Mouse (Mus musculus) MEL (cell line): ENCODE measurements around the gene Tas2r102. TPM values are rescaled to one million over a fixed set of nuclear protein-coding genes. Genes with fewer than 3 reads are reported as not detected.

ENCODE experiments used
- DNase-seq: peaks from one replicate; pipeline ENCODE4 v3.0.0; 2011; ENCODE audit warnings: low read depth, low spot score
- H3K27ac ChIP-seq: 2 replicates; pipeline ENCODE4 v1.5.1; 2012; ENCODE audit warnings: low read depth, mild to moderate bottlenecking, control low read depth, low read length, moderate library complexity; ENCODE audit not compliant: control insufficient read depth
- H3K27me3 ChIP-seq, 2 experiments: fragments of 150-350 bp in 1 of 2; sonication (generic) in 1 of 2; 2 replicates each; pipeline ENCODE4 v1.6.1; 2012; ENCODE audit warnings: low read length in 2 of 2, mild to moderate bottlenecking in 2 of 2, improper control_type of control experiment in 1 of 2, moderate library complexity in 1 of 2; ENCODE audit not compliant: insufficient read depth in 2 of 2, control insufficient read depth in 1 of 2
- H3K36me3 ChIP-seq, 2 experiments: 2 replicates each; pipeline ENCODE4 v1.6.1; 2012 to 2014; ENCODE audit warnings: low read length in 2 of 2, improper control_type of control experiment in 1 of 2, inconsistent platforms in 1 of 2, mild to moderate bottlenecking in 1 of 2; ENCODE audit not compliant: insufficient read depth in 2 of 2, control insufficient read depth in 1 of 2
- H3K4me1 ChIP-seq, 2 experiments: fragments of 150-350 bp in 1 of 2; sonication (generic) in 1 of 2; 2 replicates each; pipeline ENCODE4 v1.6.1; 2012; ENCODE audit warnings: low read length in 2 of 2, improper control_type of control experiment in 1 of 2, mild to moderate bottlenecking in 1 of 2; ENCODE audit not compliant: insufficient read depth in 2 of 2, control insufficient read depth in 1 of 2
- H3K4me3 ChIP-seq, 2 experiments: fragments of 150-350 bp in 1 of 2; sonication (generic) in 1 of 2; 2 replicates each; pipeline ENCODE4 v1.5.1; 2012; ENCODE audit warnings: low read depth in 2 of 2, low read length in 2 of 2, mild to moderate bottlenecking in 2 of 2, moderate library complexity in 2 of 2, control low read depth in 1 of 2, improper control_type of control experiment in 1 of 2; ENCODE audit not compliant: control insufficient read depth in 1 of 2, insufficient read depth in 1 of 2
- H3K79me2 ChIP-seq: 2 replicates; pipeline ENCODE4 v1.6.1; 2012; ENCODE audit warnings: mild to moderate bottlenecking, low read length, moderate library complexity; ENCODE audit not compliant: control insufficient read depth, poor library complexity, insufficient read depth
- H3K9ac ChIP-seq: 2 replicates; pipeline ENCODE4 v1.6.1; 2012; ENCODE audit warnings: low read depth, mild to moderate bottlenecking, control low read depth, low read length, moderate library complexity; ENCODE audit not compliant: control insufficient read depth, poor library complexity, severe bottlenecking
- H3K9me3 ChIP-seq: fragments of 150-350 bp; sonication (generic); replicated peaks from 2 replicates; pipeline ENCODE4 v1.6.1; 2012; ENCODE audit warnings: mild to moderate bottlenecking, low read length, improper control_type of control experiment, moderate library complexity; ENCODE audit not compliant: insufficient read depth
- BHLHE40 ChIP-seq: IDR thresholded peaks from 2 replicates; pipeline ENCODE4 v1.6.1; 2012; ENCODE audit warnings: low read depth, mild to moderate bottlenecking, inconsistent platforms, low read length, improper control_type of control experiment, borderline replicate concordance
- E2F4 ChIP-seq: IDR thresholded peaks from 2 replicates; pipeline ENCODE4 v1.6.1; 2011; ENCODE audit warnings: low read depth, low read length, improper control_type of control experiment, borderline replicate concordance
- GABPA ChIP-seq: IDR thresholded peaks from 2 replicates; pipeline ENCODE4 v1.6.1; 2012; ENCODE audit warnings: low read depth, mild to moderate bottlenecking, inconsistent platforms, low read length, improper control_type of control experiment, moderate library complexity
- GATA1 ChIP-seq: IDR thresholded peaks from 2 replicates; pipeline ENCODE4 v1.6.1; 2011; ENCODE audit warnings: low read depth, low read length, improper control_type of control experiment
- JUND ChIP-seq: IDR thresholded peaks from 2 replicates; pipeline ENCODE4 v1.6.1; 2011; ENCODE audit warnings: low read depth, mild to moderate bottlenecking, improper control_type of control experiment, low read length
- MAX ChIP-seq: IDR thresholded peaks from 2 replicates; pipeline ENCODE4 v1.6.1; 2011; ENCODE audit warnings: low read length, improper control_type of control experiment
- MAZ ChIP-seq: IDR thresholded peaks from 2 replicates; pipeline ENCODE4 v1.6.1; 2012; ENCODE audit warnings: low read depth, mild to moderate bottlenecking, inconsistent platforms, low read length, improper control_type of control experiment
- MEF2A ChIP-seq: IDR thresholded peaks from 2 replicates; pipeline ENCODE4 v1.6.1; 2014; ENCODE audit warnings: low read depth, mild to moderate bottlenecking, inconsistent platforms, low read length, improper control_type of control experiment; ENCODE audit not compliant: poor library complexity, insufficient replicate concordance, severe bottlenecking; ENCODE audit errors: extremely low read depth
- MXI1 ChIP-seq: IDR thresholded peaks from 2 replicates; pipeline ENCODE4 v1.6.1; 2011; ENCODE audit warnings: mild to moderate bottlenecking, low read depth, low read length, improper control_type of control experiment
- MYB ChIP-seq: IDR thresholded peaks from 2 replicates; pipeline ENCODE4 v1.6.1; 2011; ENCODE audit warnings: mild to moderate bottlenecking, low read depth, low read length, improper control_type of control experiment
- MYC ChIP-seq: IDR thresholded peaks from 2 replicates; pipeline ENCODE4 v1.6.1; 2011; ENCODE audit warnings: low read depth, mild to moderate bottlenecking, low read length, improper control_type of control experiment, moderate library complexity
- POLR2A ChIP-seq, 2 experiments: IDR thresholded peaks; 2 replicates each; pipeline ENCODE4 v1.6.1; 2011 to 2012; ENCODE audit warnings: low read length in 2 of 2, mild to moderate bottlenecking in 2 of 2, control low read depth in 1 of 2, improper control_type of control experiment in 1 of 2, low read depth in 1 of 2, moderate library complexity in 1 of 2; ENCODE audit not compliant: control insufficient read depth in 1 of 2, insufficient read depth in 1 of 2, poor library complexity in 1 of 2
- RCOR1 ChIP-seq: IDR thresholded peaks from 2 replicates; pipeline ENCODE4 v1.6.1; 2012; ENCODE audit warnings: low read depth, mild to moderate bottlenecking, inconsistent platforms, low read length, improper control_type of control experiment
- SIN3A ChIP-seq: IDR thresholded peaks from 2 replicates; pipeline ENCODE4 v1.6.1; 2012; ENCODE audit warnings: low read length, improper control_type of control experiment, inconsistent platforms
- TBP ChIP-seq: IDR thresholded peaks from 2 replicates; pipeline ENCODE4 v1.8.0; 2011; ENCODE audit warnings: low read depth, low read length, improper control_type of control experiment
- polyA plus RNA-seq, 2 experiments: library from polyadenylated mRNA; stranded (reverse) in 1 of 2; unstranded in 1 of 2; fragments of >175 nt in 1 of 2; fragments of >200 nt in 1 of 2; gene quantifications; 2 replicates each; pipeline versions ENCODE4 v1.2.1 to v1.2.4; 2012; ENCODE audit warnings: low replicate concordance in 2 of 2, low read depth in 1 of 2; ENCODE audit not compliant: insufficient read length in 2 of 2, insufficient read depth in 1 of 2, missing spikeins in 1 of 2
- total RNA-seq: library from RNA; depleted of rRNA; stranded (reverse); fragments of 300-350 nt; gene quantifications from 2 replicates; pipeline ENCODE4 v1.2.3, GENCODE M21; 2012; rRNA removed

Tas2r102 gene
- total and polyA plus RNA-seq, 3 experiments, result not detected

- no peaks in the 10 kb centered on the region for H3K9me3 ChIP-seq
- H3K27me3 ChIP-seq, result no peaks in the 10 kb centered on the region
- no peaks in the 10 kb centered on the region for H3K36me3 ChIP-seq
- H3K9ac ChIP-seq, result no peak overlapping the region
- no peak overlapping the region for H3K4me3 ChIP-seq
- TF ChIP-seq MAZ (no peak), MEF2A (no peak), POLR2A (IDR thresholded peaks at IDR 0.05; ENCODE audit: control insufficient read depth in 1 of 2, insufficient read depth in 1 of 2, low read depth in 1 of 2, low read length in 2 of 2, poor library complexity in 1 of 2) (no peak), GATA1 (no peak), BHLHE40 (no peak), MYC (no peak), RCOR1 (no peak)
- H3K4me1 ChIP-seq, result no peaks in the 10 kb centered on the region
- H3K79me2 ChIP-seq, result no peaks in the 10 kb centered on the region
- H3K27ac ChIP-seq, result no peak overlapping the region
- DNase-seq, result no peak
Observed at GRCm38 (mm10) chr6:132795393-132795792, 33.5 kb downstream of the Tas2r102 start.

DNA sequence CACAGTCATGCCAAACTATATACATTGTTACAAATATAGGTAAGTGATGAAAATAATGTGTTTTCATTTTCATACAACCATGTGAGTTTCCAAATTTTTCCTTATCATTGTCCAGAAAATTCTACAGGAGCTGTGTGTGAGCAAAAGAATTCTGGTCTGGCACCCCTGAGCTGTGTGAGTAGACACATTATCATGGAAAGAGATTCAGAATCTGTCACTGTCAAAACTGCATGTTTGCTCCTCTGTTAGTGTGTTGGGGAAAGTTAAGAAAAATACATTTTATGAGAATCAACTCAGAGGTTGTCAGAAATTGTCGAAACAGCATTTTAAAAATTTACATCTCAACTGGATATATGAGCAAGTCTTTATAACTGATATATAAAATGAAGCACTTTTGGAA lies 40.6 kb downstream of the Tas2r102 start, which contains the start of gene Tas2r117:
Tas2r117 (plus strand) TSS at position 301 of the 400 bp plus-strand sequence.
- Histone ChIP-seq H3K36me3 (no peaks in the 10 kb centered on the region), H3K27ac (no peak within 1 kb of the TSS), H3K4me1 (no peaks in the 10 kb centered on the region), H3K27me3 (no peaks in the 10 kb centered on the region)
- DNase-seq, result no peak
- TF ChIP-seq MXI1, result no peak
- no peak for TF ChIP-seq MAX
- no peak for TF ChIP-seq SIN3A
- no peak for TF ChIP-seq MAZ
- TF ChIP-seq E2F4, result no peak
- no peak for TF ChIP-seq TBP
- TF ChIP-seq GABPA, result no peak
- no peak for TF ChIP-seq JUND
- TF ChIP-seq MYC, result no peak
- TF ChIP-seq MYB, result no peak
- TF ChIP-seq, all 39 proteins: peak for 0
- Histone ChIP-seq H3K79me2 (no peaks in the 10 kb centered on the region), H3K9me3 (no peaks in the 10 kb centered on the region), H3K9ac (no peak within 1 kb of the TSS), H3K4me3 (no peak within 1 kb of the TSS)

Other genes with a start within 250 kb of the Tas2r102 start
- gene Prh1, start 192.3 kb upstream of the Tas2r102 start, total RNA-seq, result not detected in 2 replicates
- not detected for gene Prh1, start 192.3 kb upstream of the Tas2r102 start, polyA plus RNA-seq
- not detected in 2 replicates for gene Prp2, start 166.2 kb upstream of the Tas2r102 start, total RNA-seq
- not detected for gene Prp2, start 166.2 kb upstream of the Tas2r102 start, polyA plus RNA-seq
- not detected in 2 replicates for gene A630073D07Rik, start 110.6 kb upstream of the Tas2r102 start, total RNA-seq
- not detected for gene A630073D07Rik, start 110.6 kb upstream of the Tas2r102 start, polyA plus RNA-seq
- not detected in 2 replicates for gene Tas2r120, start 105.2 kb upstream of the Tas2r102 start, total RNA-seq
- not detected for gene Tas2r120, start 105.2 kb upstream of the Tas2r102 start, polyA plus RNA-seq
- gene Tas2r121, start 61.1 kb upstream of the Tas2r102 start, total RNA-seq, result not detected in 2 replicates
- not detected for gene Tas2r121, start 61.1 kb upstream of the Tas2r102 start, polyA plus RNA-seq
- not detected in 2 replicates for gene Tas2r122, start 50.2 kb upstream of the Tas2r102 start, total RNA-seq
- not detected for gene Tas2r122, start 50.2 kb upstream of the Tas2r102 start, polyA plus RNA-seq
- gene Tas2r115, start 24.1 kb upstream of the Tas2r102 start, total RNA-seq, result not detected in 2 replicates
- not detected for gene Tas2r115, start 24.1 kb upstream of the Tas2r102 start, polyA plus RNA-seq
- not detected in 2 replicates for gene Tas2r124, start 7.4 kb upstream of the Tas2r102 start, total RNA-seq
- gene Tas2r124, start 7.4 kb upstream of the Tas2r102 start, polyA plus RNA-seq, result not detected
- gene Tas2r136, start 16.0 kb downstream of the Tas2r102 start, total RNA-seq, result not detected in 2 replicates
- gene Tas2r136, start 16.0 kb downstream of the Tas2r102 start, polyA plus RNA-seq, result not detected
- not detected in 2 replicates for gene Tas2r117, start 40.7 kb downstream of the Tas2r102 start, total RNA-seq
- gene Tas2r117, start 40.7 kb downstream of the Tas2r102 start, polyA plus RNA-seq, result not detected
- gene Tas2r123, start 85.0 kb downstream of the Tas2r102 start, total RNA-seq, result not detected in 2 replicates
- gene Tas2r123, start 85.0 kb downstream of the Tas2r102 start, polyA plus RNA-seq, result not detected
- gene Tas2r116, start 93.3 kb downstream of the Tas2r102 start, total RNA-seq, result not detected in 2 replicates
- gene Tas2r116, start 93.3 kb downstream of the Tas2r102 start, polyA plus RNA-seq, result not detected
- gene Tas2r110, start 105.9 kb downstream of the Tas2r102 start, total RNA-seq, result not detected in 2 replicates
- gene Tas2r110, start 105.9 kb downstream of the Tas2r102 start, polyA plus RNA-seq, result not detected
- gene Tas2r113, start 130.9 kb downstream of the Tas2r102 start, total RNA-seq, result not detected in 2 replicates
- gene Tas2r113, start 130.9 kb downstream of the Tas2r102 start, polyA plus RNA-seq, result not detected
- gene Tas2r125, start 147.5 kb downstream of the Tas2r102 start, total RNA-seq, result not detected in 2 replicates
- gene Tas2r125, start 147.5 kb downstream of the Tas2r102 start, polyA plus RNA-seq, result not detected
- not detected in 2 replicates for gene Tas2r129, start 189.0 kb downstream of the Tas2r102 start, total RNA-seq
- gene Tas2r129, start 189.0 kb downstream of the Tas2r102 start, polyA plus RNA-seq, result not detected
- not detected in 2 replicates for gene Tas2r131, start 195.8 kb downstream of the Tas2r102 start, total RNA-seq
- not detected for gene Tas2r131, start 195.8 kb downstream of the Tas2r102 start, polyA plus RNA-seq
- not detected in 2 replicates for gene Tas2r109, start 218.8 kb downstream of the Tas2r102 start, total RNA-seq
- gene Tas2r109, start 218.8 kb downstream of the Tas2r102 start, polyA plus RNA-seq, result not detected